Mouse (Mus musculus) myocyte (in vitro differentiated cells): ENCODE results near the gene Lsm2.

Experiments
- E2F4 ChIP-seq: IDR thresholded peaks from one replicate; pipeline ENCODE4 v1.6.1; 2011; ENCODE audit warnings: mild to moderate bottlenecking, control low read depth, moderate library complexity; ENCODE audit not compliant: insufficient read depth
- MAX ChIP-seq: IDR thresholded peaks from one replicate; pipeline ENCODE4 v1.6.1; 2011; ENCODE audit warnings: low read depth, mild to moderate bottlenecking, control low read depth
- POLR2A ChIP-seq: IDR thresholded peaks from one replicate; pipeline ENCODE4 v1.6.1; 2011; ENCODE audit warnings: low read depth, mild to moderate bottlenecking, control low read depth, moderate library complexity; ENCODE audit not compliant: insufficient read length
- POLR2AphosphoS2 ChIP-seq: IDR thresholded peaks from one replicate; pipeline ENCODE4 v1.6.1; 2011; ENCODE audit warnings: low read depth, control low read depth; ENCODE audit not compliant: insufficient read length

DNA sequence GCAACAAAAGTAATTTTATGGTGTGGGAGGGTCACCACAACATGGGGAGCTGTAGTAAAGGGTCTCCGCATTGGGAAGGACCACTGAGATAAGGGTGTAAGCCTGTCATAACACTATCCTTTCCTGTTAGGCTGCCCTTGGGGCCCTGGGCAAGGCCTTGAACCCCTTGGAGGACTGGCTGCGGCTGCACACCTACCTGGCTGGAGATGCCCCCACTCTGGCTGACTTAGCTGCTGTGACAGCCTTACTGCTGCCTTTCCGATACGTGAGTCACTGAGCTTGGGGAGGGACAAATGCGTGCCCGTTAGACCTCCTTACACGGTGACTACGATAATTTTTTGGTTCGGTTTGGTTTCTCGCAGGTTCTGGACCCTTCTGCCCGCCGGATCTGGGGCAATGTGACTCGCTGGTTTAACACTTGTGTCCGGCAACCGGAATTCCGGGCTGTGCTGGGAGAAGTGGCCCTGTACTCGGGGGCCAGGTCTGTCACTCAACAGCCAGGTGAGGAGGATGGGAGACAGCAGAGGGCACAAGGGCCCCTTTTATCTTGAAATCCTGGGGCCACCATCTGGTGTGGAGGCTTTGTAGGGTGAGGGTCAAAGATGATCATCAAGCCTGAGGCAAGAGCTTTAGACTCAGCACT, 22.5 kb downstream of the Lsm2 start:
- no peak for TF ChIP-seq E2F4
- TF ChIP-seq POLR2A = no peak
- no peak for TF ChIP-seq POLR2AphosphoS2
- TF ChIP-seq MAX = no peak
